Mouse (Mus musculus): ENCODE data around the gene Grik3. TPM values are rescaled to one million over a fixed set of nuclear protein-coding genes. Genes with fewer than 3 reads are reported as not detected.

The Grik3 gene
- total and polyA plus RNA-seq, 3 experiments: under 0.01 TPM; not detected in 2

DNA sequence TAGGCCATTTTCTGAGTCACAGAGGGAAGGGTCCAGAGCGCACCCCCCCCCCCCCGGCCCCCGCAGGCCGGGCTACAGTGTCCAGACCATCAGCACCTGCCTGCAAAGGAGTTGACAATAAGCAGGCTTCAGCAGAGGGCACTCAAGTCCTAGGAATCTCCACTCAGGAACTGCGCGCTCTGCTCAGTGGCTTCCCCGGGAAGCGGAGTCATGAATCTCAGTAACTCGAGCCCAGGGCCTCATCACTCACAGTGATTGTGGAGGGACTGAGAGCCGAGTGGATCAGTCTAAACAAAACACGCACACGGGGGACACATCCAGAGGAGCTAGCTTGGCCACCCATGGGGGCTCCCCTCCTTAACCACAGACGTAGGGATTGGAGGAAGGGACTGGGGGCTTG is 3.9 kb upstream of the Grik3 start:
- H3K9me3 ChIP-seq (replicated peaks; ENCODE audit: insufficient read depth, low read length): no peaks in the 10 kb centered on the region
- TF ChIP-seq SIN3A (IDR thresholded peaks at IDR 0.05; ENCODE audit: low read length): no peak
- no peak for TF ChIP-seq MAFK (IDR thresholded peaks at IDR 0.05; ENCODE audit: borderline replicate concordance, low read depth, low read length)
- H3K27ac ChIP-seq (ENCODE audit: control insufficient read depth, low read depth, low read length): no peak overlapping the region
- no peaks in the 10 kb centered on the region for H3K27me3 ChIP-seq (ENCODE audit: control insufficient read depth in 1 of 2, insufficient read depth in 2 of 2, low read length in 2 of 2)
- no peaks in the 10 kb centered on the region for H3K4me1 ChIP-seq (ENCODE audit: control insufficient read depth in 1 of 2, insufficient read depth in 2 of 2, low read length in 2 of 2)
- H3K36me3 ChIP-seq (ENCODE audit: control insufficient read depth in 1 of 2, insufficient read depth in 2 of 2, low read length in 2 of 2): no peaks in the 10 kb centered on the region
- no peak overlapping the region for H3K9ac ChIP-seq (ENCODE audit: control insufficient read depth, low read depth, low read length, poor library complexity, severe bottlenecking)
- no peak overlapping the region for H3K4me3 ChIP-seq (ENCODE audit: control insufficient read depth in 1 of 2, insufficient read depth in 1 of 2, low read depth in 2 of 2, low read length in 2 of 2)
- DNase-seq (ENCODE audit: low read depth, low spot score): no peak
- no peaks in the 10 kb centered on the region for H3K79me2 ChIP-seq (ENCODE audit: control insufficient read depth, insufficient read depth, low read length, poor library complexity)

- DNase-seq (ENCODE audit: low read depth, low spot score): no peak
Measured at GRCm38 (mm10) chr4:125487031-125487430, 3.5 kb upstream of the Grik3 start.

GRCm38 (mm10) chr4:125488796-125489637 is 1.5 kb upstream of the Grik3 start:
- H3K27ac ChIP-seq (ENCODE audit: control insufficient read depth, low read depth, low read length): no peak overlapping the region
- no peak overlapping the region for H3K9ac ChIP-seq (ENCODE audit: control insufficient read depth, low read depth, low read length, poor library complexity, severe bottlenecking)
- H3K9me3 ChIP-seq (replicated peaks; ENCODE audit: insufficient read depth, low read length): no peaks in the 10 kb centered on the region
- H3K36me3 ChIP-seq (ENCODE audit: control insufficient read depth in 1 of 2, insufficient read depth in 2 of 2, low read length in 2 of 2): no peaks in the 10 kb centered on the region
- H3K4me3 ChIP-seq (ENCODE audit: control insufficient read depth in 1 of 2, insufficient read depth in 1 of 2, low read depth in 2 of 2, low read length in 2 of 2): no peak overlapping the region
- no peaks in the 10 kb centered on the region for H3K27me3 ChIP-seq (ENCODE audit: control insufficient read depth in 1 of 2, insufficient read depth in 2 of 2, low read length in 2 of 2)
- TF ChIP-seq RCOR1 (IDR thresholded peaks at IDR 0.05; ENCODE audit: low read depth, low read length) (no peak), E2F4 (IDR thresholded peaks at IDR 0.05; ENCODE audit: borderline replicate concordance, low read depth, low read length) (no peak), ETS1 (IDR thresholded peaks at IDR 0.05; ENCODE audit: low read depth, low read length) (no peak), MEF2A (IDR thresholded peaks at IDR 0.05; ENCODE audit: extremely low read depth, insufficient replicate concordance, low read depth, low read length, poor library complexity, severe bottlenecking) (no peak), MYC (IDR thresholded peaks at IDR 0.05; ENCODE audit: low read depth, low read length) (no peak), BHLHE40 (IDR thresholded peaks at IDR 0.05; ENCODE audit: borderline replicate concordance, low read depth, low read length) (no peak), MAFK (IDR thresholded peaks at IDR 0.05; ENCODE audit: borderline replicate concordance, low read depth, low read length) (no peak), MAX (IDR thresholded peaks at IDR 0.05; ENCODE audit: low read length) (no peak), CHD2 (IDR thresholded peaks at IDR 0.05; ENCODE audit: low read length) (no peak), GABPA (IDR thresholded peaks at IDR 0.05; ENCODE audit: low read depth, low read length) (no peak), JUND (IDR thresholded peaks at IDR 0.05; ENCODE audit: low read depth, low read length) (no peak), ZKSCAN1 (IDR thresholded peaks at IDR 0.05; ENCODE audit: low read depth, low read length) (no peak), UBTF (IDR thresholded peaks at IDR 0.05; ENCODE audit: borderline replicate concordance, insufficient read depth, low read depth, low read length) (no peak), ZNF384 (IDR thresholded peaks at IDR 0.05; ENCODE audit: low read depth, low read length) (no peak), SMC3 (IDR thresholded peaks at IDR 0.05; ENCODE audit: low read depth, low read length) (no peak), HCFC1 (IDR thresholded peaks at IDR 0.05; ENCODE audit: low read depth, low read length) (no peak), TBP (IDR thresholded peaks at IDR 0.05; ENCODE audit: low read depth, low read length) (no peak), SIN3A (IDR thresholded peaks at IDR 0.05; ENCODE audit: low read length) (no peak), MYB (IDR thresholded peaks at IDR 0.05; ENCODE audit: low read depth, low read length) (no peak), POLR2AphosphoS2 (IDR thresholded peaks at IDR 0.05; ENCODE audit: low read length) (no peak)
- no peaks in the 10 kb centered on the region for H3K4me1 ChIP-seq (ENCODE audit: control insufficient read depth in 1 of 2, insufficient read depth in 2 of 2, low read length in 2 of 2)
- no peak for DNase-seq (ENCODE audit: low read depth, low spot score)
- no peaks in the 10 kb centered on the region for H3K79me2 ChIP-seq (ENCODE audit: control insufficient read depth, insufficient read depth, low read length, poor library complexity)

More at GRCm38 (mm10) chr4:125487031-125487430, 3.5 kb upstream of the Grik3 start:
- Histone ChIP-seq H3K9me3 (replicated peaks; ENCODE audit: insufficient read depth, low read length) (no peaks in the 10 kb centered on the region), H3K27me3 (ENCODE audit: control insufficient read depth in 1 of 2, insufficient read depth in 2 of 2, low read length in 2 of 2) (no peaks in the 10 kb centered on the region), H3K4me1 (ENCODE audit: control insufficient read depth in 1 of 2, insufficient read depth in 2 of 2, low read length in 2 of 2) (no peaks in the 10 kb centered on the region), H3K36me3 (ENCODE audit: control insufficient read depth in 1 of 2, insufficient read depth in 2 of 2, low read length in 2 of 2) (no peaks in the 10 kb centered on the region), H3K27ac (ENCODE audit: control insufficient read depth, low read depth, low read length) (no peak overlapping the region), H3K79me2 (ENCODE audit: control insufficient read depth, insufficient read depth, low read length, poor library complexity) (no peaks in the 10 kb centered on the region), H3K9ac (ENCODE audit: control insufficient read depth, low read depth, low read length, poor library complexity, severe bottlenecking) (no peak overlapping the region), H3K4me3 (ENCODE audit: control insufficient read depth in 1 of 2, insufficient read depth in 1 of 2, low read depth in 2 of 2, low read length in 2 of 2) (no peak overlapping the region)
- TF ChIP-seq UBTF (IDR thresholded peaks at IDR 0.05; ENCODE audit: borderline replicate concordance, insufficient read depth, low read depth, low read length) (no peak), MYB (IDR thresholded peaks at IDR 0.05; ENCODE audit: low read depth, low read length) (no peak), MEF2A (IDR thresholded peaks at IDR 0.05; ENCODE audit: extremely low read depth, insufficient replicate concordance, low read depth, low read length, poor library complexity, severe bottlenecking) (no peak), USF1 (IDR thresholded peaks at IDR 0.05; ENCODE audit: low read depth, low read length) (no peak), SIN3A (IDR thresholded peaks at IDR 0.05; ENCODE audit: low read length) (no peak), CTCF (IDR thresholded peaks at IDR 0.05 in 2 of 3, conservative IDR thresholded peaks at IDR 0.05 in 1 of 3; ENCODE audit: control insufficient read depth in 1 of 3, insufficient read depth in 1 of 3, low read depth in 2 of 3, low read length in 3 of 3, poor library complexity in 1 of 3, severe bottlenecking in 1 of 3) (no peak), E2F4 (IDR thresholded peaks at IDR 0.05; ENCODE audit: borderline replicate concordance, low read depth, low read length) (no peak), TBP (IDR thresholded peaks at IDR 0.05; ENCODE audit: low read depth, low read length) (no peak), EP300 (IDR thresholded peaks at IDR 0.05; ENCODE audit: low read depth in 1 of 2, low read length in 2 of 2) (no peak)

Data from MEL (cell line).